Mouse (Mus musculus): ENCODE data around the gene Gm37240. TPM values are rescaled to one million over a fixed set of nuclear protein-coding genes. Genes with fewer than 3 reads are reported as not detected.

Gm37240 gene
- polyA plus RNA-seq (2011; ENCODE audit: insufficient read length, low read depth, missing spikeins) = 1.7 and 1.9 TPM in 2 replicates

- Histone ChIP-seq H3K27ac (ENCODE audit: insufficient read depth, low read length) (no peak within 1 kb of the TSS), H3K4me3 (ENCODE audit: insufficient read depth, low read length) (peak within 1 kb of the TSS; percentile 67), H3K4me1 (ENCODE audit: control insufficient read depth, insufficient read depth, low read length) (no peaks in the 10 kb centered on the region)
- TF ChIP-seq CTCF (IDR thresholded peaks at IDR 0.05; ENCODE audit: borderline replicate concordance, insufficient read depth, low read length) (no peak), POLR2A (IDR thresholded peaks at IDR 0.05; ENCODE audit: low read depth, low read length) (peak; percentile 52)
These were observed at the start of gene Gm37240, which contains the start of gene Glt28d2 for GRCm38 (mm10) chr3:85887239-85887827. Gene Gm37240, minus strand, starts transcription at chr3:85887518. Gene Glt28d2, minus strand, starts transcription at chr3:85887516.

GRCm38 (mm10) chr3:85933586-85933985 is 46.3 kb upstream of the Gm37240 start:
- TF ChIP-seq CTCF (IDR thresholded peaks at IDR 0.05; ENCODE audit: borderline replicate concordance, insufficient read depth, low read length) (no peak), POLR2A (IDR thresholded peaks at IDR 0.05; ENCODE audit: low read depth, low read length) (no peak)
- Histone ChIP-seq H3K4me1 (ENCODE audit: control insufficient read depth, insufficient read depth, low read length) (no peaks in the 10 kb centered on the region; the same call in 1 of the 2 replicates), H3K4me3 (ENCODE audit: insufficient read depth, low read length) (no peak overlapping the region), H3K27ac (ENCODE audit: insufficient read depth, low read length) (no peak overlapping the region)

GRCm38 (mm10) chr3:85931859-85932258 is 44.5 kb upstream of the Gm37240 start:
- no peak for TF ChIP-seq CTCF (IDR thresholded peaks at IDR 0.05; ENCODE audit: borderline replicate concordance, insufficient read depth, low read length)
- TF ChIP-seq POLR2A (IDR thresholded peaks at IDR 0.05; ENCODE audit: low read depth, low read length) = no peak
- no peak overlapping the region for H3K27ac ChIP-seq (ENCODE audit: insufficient read depth, low read length)

GRCm38 (mm10) chr3:85930671-85931255 is 43.4 kb upstream of the Gm37240 start:
- Histone ChIP-seq H3K27ac (ENCODE audit: insufficient read depth, low read length) (no peak overlapping the region), H3K4me3 (ENCODE audit: insufficient read depth, low read length) (no peak overlapping the region), H3K4me1 (ENCODE audit: control insufficient read depth, insufficient read depth, low read length) (no peaks in the 10 kb centered on the region; the same call in 1 of the 2 replicates)
- TF ChIP-seq POLR2A (IDR thresholded peaks at IDR 0.05; ENCODE audit: low read depth, low read length) (no peak), CTCF (IDR thresholded peaks at IDR 0.05; ENCODE audit: borderline replicate concordance, insufficient read depth, low read length) (no peak)

More at GRCm38 (mm10) chr3:85931859-85932258, 44.5 kb upstream of the Gm37240 start:
- no peaks in the 10 kb centered on the region; the same call in 1 of the 2 replicates for H3K4me1 ChIP-seq (ENCODE audit: control insufficient read depth, insufficient read depth, low read length)
- no peak overlapping the region for H3K4me3 ChIP-seq (ENCODE audit: insufficient read depth, low read length)

- TF ChIP-seq POLR2A (IDR thresholded peaks at IDR 0.05; ENCODE audit: low read depth, low read length) = no peak
- TF ChIP-seq CTCF (IDR thresholded peaks at IDR 0.05; ENCODE audit: borderline replicate concordance, insufficient read depth, low read length) = no peak
- H3K4me3 ChIP-seq (ENCODE audit: insufficient read depth, low read length) = no peak overlapping the region
- no peak overlapping the region; the same call in 1 of the 2 replicates for H3K27ac ChIP-seq (ENCODE audit: insufficient read depth, low read length)
- H3K4me1 ChIP-seq (ENCODE audit: control insufficient read depth, insufficient read depth, low read length) = no peaks in the 10 kb centered on the region; the same call in 1 of the 2 replicates
These were observed 42.4 kb upstream of the Gm37240 start for GRCm38 (mm10) chr3:85929711-85930110.

- no peak for TF ChIP-seq CTCF (IDR thresholded peaks at IDR 0.05; ENCODE audit: borderline replicate concordance, insufficient read depth, low read length)
- no peak for TF ChIP-seq POLR2A (IDR thresholded peaks at IDR 0.05; ENCODE audit: low read depth, low read length)
- Histone ChIP-seq H3K4me1 (ENCODE audit: control insufficient read depth, insufficient read depth, low read length) (no peaks in the 10 kb centered on the region; the same call in 1 of the 2 replicates), H3K4me3 (ENCODE audit: insufficient read depth, low read length) (no peak overlapping the region), H3K27ac (ENCODE audit: insufficient read depth, low read length) (no peak overlapping the region)
These were observed 40.9 kb upstream of the Gm37240 start for GRCm38 (mm10) chr3:85928140-85928611.

- no peaks in the 10 kb centered on the region; the same call in 1 of the 2 replicates for H3K4me1 ChIP-seq (ENCODE audit: control insufficient read depth, insufficient read depth, low read length)
- H3K4me3 ChIP-seq (ENCODE audit: insufficient read depth, low read length) = no peak overlapping the region
- TF ChIP-seq POLR2A (IDR thresholded peaks at IDR 0.05; ENCODE audit: low read depth, low read length) = no peak
- TF ChIP-seq CTCF (IDR thresholded peaks at IDR 0.05; ENCODE audit: borderline replicate concordance, insufficient read depth, low read length) = no peak
- no peak overlapping the region for H3K27ac ChIP-seq (ENCODE audit: insufficient read depth, low read length)
These were observed 40.0 kb upstream of the Gm37240 start for GRCm38 (mm10) chr3:85927296-85927695.

- peak; percentile 90; the same call in 1 of the 2 replicates for TF ChIP-seq CTCF (IDR thresholded peaks at IDR 0.05; ENCODE audit: borderline replicate concordance, insufficient read depth, low read length)
- TF ChIP-seq POLR2A (IDR thresholded peaks at IDR 0.05; ENCODE audit: low read depth, low read length) = no peak
- no peaks in the 10 kb centered on the region; the same call in 1 of the 2 replicates for H3K4me1 ChIP-seq (ENCODE audit: control insufficient read depth, insufficient read depth, low read length)
- H3K4me3 ChIP-seq (ENCODE audit: insufficient read depth, low read length) = no peak overlapping the region
- peak overlapping the region; percentile 80 for H3K27ac ChIP-seq (ENCODE audit: insufficient read depth, low read length)
These were observed 36.9 kb upstream of the Gm37240 start for GRCm38 (mm10) chr3:85923954-85924945.

GRCm38 (mm10) chr3:85923343-85923742 is 36.0 kb upstream of the Gm37240 start:
- Histone ChIP-seq H3K27ac (ENCODE audit: insufficient read depth, low read length) (peak overlapping the region; percentile 65; the same call in 1 of the 2 replicates), H3K4me3 (ENCODE audit: insufficient read depth, low read length) (no peak overlapping the region), H3K4me1 (ENCODE audit: control insufficient read depth, insufficient read depth, low read length) (no peaks in the 10 kb centered on the region)
- no peak for TF ChIP-seq CTCF (IDR thresholded peaks at IDR 0.05; ENCODE audit: borderline replicate concordance, insufficient read depth, low read length)
- TF ChIP-seq POLR2A (IDR thresholded peaks at IDR 0.05; ENCODE audit: low read depth, low read length) = no peak
